Mouse (Mus musculus) C2C12 (cell line): ENCODE results near the gene Prl8a6. TPM values are rescaled to one million over a fixed set of nuclear protein-coding genes. Genes with fewer than 3 reads are reported as not detected.

Experiments
- H3K27me3 ChIP-seq: one replicate; pipeline ENCODE4 v1.6.1; 2011; ENCODE audit not compliant: control insufficient read depth, insufficient read depth, insufficient read length
- H3K36me3 ChIP-seq: one replicate; pipeline ENCODE4 v1.6.1; 2011; ENCODE audit not compliant: control insufficient read depth, insufficient read depth
- H3K4me3 ChIP-seq: one replicate; pipeline ENCODE4 v1.5.1; 2011; ENCODE audit warnings: mild to moderate bottlenecking, control low read depth; ENCODE audit not compliant: poor library complexity, insufficient read depth, severe bottlenecking
- H3K79me2 ChIP-seq: one replicate; pipeline ENCODE4 v1.6.1; 2011; ENCODE audit not compliant: control insufficient read depth, insufficient read depth
- H3K79me3 ChIP-seq: one replicate; pipeline ENCODE4 v1.6.1; 2011; ENCODE audit warnings: low read depth, control low read depth
- H3ac ChIP-seq: one replicate; pipeline ENCODE3; 2011; ENCODE audit warnings: low read depth; ENCODE audit not compliant: control insufficient read depth, insufficient read length
- CEBPB ChIP-seq: IDR thresholded peaks from one replicate; pipeline ENCODE4 v1.6.1; 2011; ENCODE audit warnings: low read depth, mild to moderate bottlenecking, control low read depth, moderate library complexity
- CTCF ChIP-seq: IDR thresholded peaks from one replicate; pipeline ENCODE4 v1.5.1; 2011; ENCODE audit not compliant: control insufficient read depth, insufficient read depth, insufficient read length
- FOSL1 ChIP-seq: IDR thresholded peaks from one replicate; pipeline ENCODE4 v1.8.0; 2011; ENCODE audit warnings: mild to moderate bottlenecking, low read length; ENCODE audit not compliant: poor library complexity, insufficient read depth, severe bottlenecking
- MAX ChIP-seq: IDR thresholded peaks from one replicate; pipeline ENCODE4 v1.6.1; 2011; ENCODE audit warnings: mild to moderate bottlenecking, control low read depth
- MYOD1 ChIP-seq: IDR thresholded peaks from one replicate; pipeline ENCODE4 v1.6.1; 2011; ENCODE audit warnings: low read depth; ENCODE audit not compliant: control insufficient read depth, insufficient read length
- MYOG ChIP-seq: IDR thresholded peaks from one replicate; pipeline ENCODE4 v1.6.1; 2011; ENCODE audit not compliant: control insufficient read depth, insufficient read length; ENCODE audit errors: extremely low read depth
- USF1 ChIP-seq: IDR thresholded peaks from one replicate; pipeline ENCODE4 v1.6.1; 2011; ENCODE audit warnings: low read depth, mild to moderate bottlenecking, control low read depth, moderate library complexity
- long read RNA-seq, 2 experiments: library from polyadenylated mRNA; unstranded; transcript quantifications; one replicate each; pipeline ENCODE4 v2.0.0; 2019 to 2020
- polyA plus RNA-seq: library from polyadenylated mRNA; unstranded; fragments of >200 nt; fragmentation: generic; extraction: Trizol; gene quantifications from one replicate; pipeline ENCODE4 v1.2.1, GENCODE M21; 2012; ENCODE audit warnings: missing spikeins

Prl8a6 gene
- not detected for polyA plus RNA-seq
- long read RNA-seq, experiment 1 = 0 reads
- long read RNA-seq, experiment 2 = 0 reads

DNA sequence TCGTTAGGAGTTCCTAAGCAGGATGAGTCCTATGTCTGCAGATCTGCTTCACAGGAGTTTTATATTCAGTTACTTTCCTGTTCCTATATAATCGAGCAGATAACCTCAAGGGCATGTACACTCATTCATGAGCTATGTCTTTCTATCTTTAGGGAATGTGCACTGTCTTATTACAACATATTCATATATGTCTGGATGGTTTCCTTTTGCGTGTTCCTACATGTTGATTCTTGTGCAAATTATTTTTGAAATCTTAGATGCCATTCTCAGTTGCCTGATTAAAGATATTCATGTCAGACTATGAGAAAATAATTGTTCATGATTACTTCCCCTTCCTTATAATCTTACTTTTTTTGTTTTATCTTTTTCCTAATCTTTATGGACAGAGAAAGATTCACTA is at the start of gene Prl8a6:
TSS of gene Prl8a6 (minus strand) at position 101 of the 400 bp plus-strand sequence.
- no peak within 1 kb of the TSS for H3K4me3 ChIP-seq
- no peaks in the 10 kb centered on the region for H3K79me2 ChIP-seq
- no peak within 1 kb of the TSS for H3ac ChIP-seq
- H3K36me3 ChIP-seq = no peaks in the 10 kb centered on the region
- no peak for TF ChIP-seq MYOD1
- TF ChIP-seq USF1 = no peak
- no peak for TF ChIP-seq MAX
- no peak for TF ChIP-seq CTCF
- TF ChIP-seq CEBPB = no peak
- TF ChIP-seq FOSL1 = no peak
- no peak for TF ChIP-seq MYOG
- H3K27me3 ChIP-seq = no peaks in the 10 kb centered on the region
- no peaks in the 10 kb centered on the region for H3K79me3 ChIP-seq

GRCm38 (mm10) chr13:27433159-27433558 is 5.3 kb downstream of the Prl8a6 start:
- no peaks in the 10 kb centered on the region for H3K36me3 ChIP-seq
- no peaks in the 10 kb centered on the region for H3K27me3 ChIP-seq
- no peak for TF ChIP-seq FOSL1
- TF ChIP-seq MAX = no peak
- TF ChIP-seq MYOG = no peak
- no peak for TF ChIP-seq USF1
- TF ChIP-seq CTCF = no peak
- no peak for TF ChIP-seq MYOD1
- TF ChIP-seq CEBPB = no peak
- H3K4me3 ChIP-seq = no peak overlapping the region
- H3ac ChIP-seq = no peak overlapping the region
- H3K79me3 ChIP-seq = no peaks in the 10 kb centered on the region
- H3K79me2 ChIP-seq = no peaks in the 10 kb centered on the region

DNA sequence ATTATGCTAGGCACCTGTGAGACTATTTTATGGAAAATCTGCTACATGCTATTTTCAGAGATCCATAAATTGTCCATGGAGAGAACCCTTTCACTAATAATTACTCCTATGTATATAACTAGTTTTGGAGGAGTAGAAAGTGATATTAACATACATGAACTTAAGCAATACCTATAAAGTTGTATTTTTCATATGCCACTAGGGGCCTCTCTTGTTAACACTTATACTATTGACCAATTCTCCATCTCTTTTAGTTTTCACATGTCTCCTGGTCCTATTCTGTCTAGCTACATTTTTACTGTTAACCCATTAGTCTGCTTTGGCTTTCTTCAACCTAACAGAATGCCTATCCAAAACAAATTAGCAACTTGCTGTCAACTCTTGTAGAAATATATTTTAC is 24.8 kb downstream of the Prl8a6 start:
- Histone ChIP-seq H3K79me3 (no peaks in the 10 kb centered on the region), H3K36me3 (no peaks in the 10 kb centered on the region), H3K79me2 (no peaks in the 10 kb centered on the region), H3ac (no peak overlapping the region), H3K4me3 (no peak overlapping the region), H3K27me3 (no peaks in the 10 kb centered on the region)
- TF ChIP-seq MYOG = no peak
- no peak for TF ChIP-seq FOSL1
- no peak for TF ChIP-seq USF1
- no peak for TF ChIP-seq CTCF

DNA sequence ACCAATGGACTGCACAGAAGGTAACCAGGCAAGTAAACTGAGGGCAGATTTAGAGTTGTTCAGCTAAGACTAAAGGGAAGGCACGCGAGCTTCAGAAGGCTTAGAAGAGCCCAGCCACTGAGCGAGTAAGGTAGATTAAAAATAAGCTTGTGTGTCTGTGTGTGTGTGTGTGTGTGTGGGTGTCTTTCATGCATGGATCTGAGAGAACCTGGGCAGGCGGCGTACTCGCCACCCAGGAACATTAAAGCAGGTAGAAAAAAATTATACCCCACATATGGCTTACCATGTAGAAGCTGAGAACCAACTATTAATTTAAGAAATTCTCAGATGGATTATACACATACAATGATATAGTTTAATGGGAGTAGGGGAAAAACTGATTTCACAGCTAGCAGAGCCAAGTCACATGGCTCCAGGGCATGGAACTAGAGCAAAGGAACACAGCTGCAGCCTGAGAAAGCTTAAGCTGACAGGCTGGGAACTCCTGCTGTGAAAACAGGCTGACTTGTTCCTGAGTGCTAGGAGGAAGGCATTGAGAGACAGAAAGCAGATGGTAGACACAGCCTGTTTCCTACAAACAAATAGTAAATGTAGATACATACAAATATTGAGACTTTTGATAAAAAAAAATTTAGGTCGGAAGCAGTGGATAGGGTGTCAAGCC is 39.3 kb downstream of the Prl8a6 start:
- H3K79me2 ChIP-seq = no peaks in the 10 kb centered on the region
- no peaks in the 10 kb centered on the region for H3K79me3 ChIP-seq
- H3K27me3 ChIP-seq = no peaks in the 10 kb centered on the region
- H3ac ChIP-seq = no peak overlapping the region
- H3K36me3 ChIP-seq = no peaks in the 10 kb centered on the region
- no peak for TF ChIP-seq FOSL1
- TF ChIP-seq MYOG = no peak
- no peak for TF ChIP-seq CEBPB
- TF ChIP-seq MYOD1 = no peak
- TF ChIP-seq CTCF = no peak
- no peak for TF ChIP-seq USF1
- TF ChIP-seq MAX = no peak
- no peak overlapping the region for H3K4me3 ChIP-seq

DNA sequence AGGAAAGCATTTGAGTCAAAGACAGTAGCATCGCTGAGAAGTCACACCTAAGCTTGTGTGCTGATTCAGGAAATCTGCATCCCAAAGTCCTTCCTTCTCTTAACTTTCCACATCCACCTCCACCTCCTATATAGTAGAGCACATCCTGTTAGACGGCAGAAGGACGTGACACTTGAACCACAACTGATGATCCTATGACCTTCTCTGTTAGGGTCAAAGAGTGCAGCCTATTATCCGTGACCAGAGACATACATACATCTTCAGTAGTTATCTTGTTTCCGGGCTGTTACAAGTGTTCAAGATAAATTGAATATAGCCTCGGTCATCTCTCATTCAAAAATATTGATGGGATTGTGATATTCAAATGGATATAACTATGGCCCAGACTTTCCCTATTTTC is 47.7 kb downstream of the Prl8a6 start, which contains the start of gene Prl2b1:
TSS of gene Prl2b1 (minus strand) at position 101 of the 400 bp plus-strand sequence.
- TF ChIP-seq CTCF (no peak), CEBPB (no peak), MYOG (no peak), FOSL1 (no peak), MYOD1 (no peak), MAX (no peak), USF1 (no peak)
- Histone ChIP-seq H3K27me3 (no peaks in the 10 kb centered on the region), H3ac (no peak within 1 kb of the TSS), H3K36me3 (no peaks in the 10 kb centered on the region), H3K4me3 (no peak within 1 kb of the TSS), H3K79me2 (no peaks in the 10 kb centered on the region), H3K79me3 (no peaks in the 10 kb centered on the region)

Other genes starting within 250 kb of the Prl8a6 start
- gene Prl3c1, start 242.0 kb downstream of the Prl8a6 start, polyA plus RNA-seq = not detected
- not detected for gene Prl3b1, start 196.8 kb downstream of the Prl8a6 start, polyA plus RNA-seq
- not detected for gene Prl3a1, start 179.3 kb downstream of the Prl8a6 start, polyA plus RNA-seq
- 0.04 TPM for gene Prl6a1, start 126.1 kb downstream of the Prl8a6 start, polyA plus RNA-seq
- not detected for gene Prl8a2, start 93.0 kb downstream of the Prl8a6 start, polyA plus RNA-seq
- gene Prl2b1, start 47.8 kb downstream of the Prl8a6 start, polyA plus RNA-seq = not detected
- not detected for gene Prl8a8, start 74.5 kb upstream of the Prl8a6 start, polyA plus RNA-seq
- gene Prl8a9, start 125.9 kb upstream of the Prl8a6 start, polyA plus RNA-seq = not detected
- gene Prl8a1, start 143.5 kb upstream of the Prl8a6 start, polyA plus RNA-seq = not detected
- not detected for gene Prl7b1, start 171.9 kb upstream of the Prl8a6 start, polyA plus RNA-seq
- gene Prl7a1, start 203.8 kb upstream of the Prl8a6 start, polyA plus RNA-seq = 0.12 TPM
- not detected for gene Prl7a2, start 229.3 kb upstream of the Prl8a6 start, polyA plus RNA-seq